Mouse (Mus musculus): ENCODE results near the gene Sumf1. TPM values are rescaled to one million over a fixed set of nuclear protein-coding genes. Genes with fewer than 3 reads are reported as not detected.

Sumf1 gene
- total and polyA plus RNA-seq, 3 experiments = 16.0 to 25.9 (median 22.8) TPM

GRCm38 (mm10) chr6:108211896-108212880, 26.8 kb upstream of the Sumf1 start:
- H3K27me3 ChIP-seq (ENCODE audit: insufficient read depth, low read length) = peaks cover 12% of the 10 kb centered on the region
- peaks cover 11% of the 10 kb centered on the region for H3K36me3 ChIP-seq (replicated peaks)
- ATAC-seq (ENCODE audit: extremely low read depth, insufficient number of reproducible peaks, low FRiP score, poor library complexity, severe bottlenecking) (0 out of 2 replicates have a peak, but pooled peaks have one; percentile 1), DNase-seq (ENCODE audit: low spot score) (no peak)
- peaks cover 18% of the 10 kb centered on the region for H3K4me1 ChIP-seq (ENCODE audit: insufficient read depth, low read depth, low read length)
- peak overlapping the region; percentile 87 for H3K4me3 ChIP-seq (ENCODE audit: low read depth, low read length)
- no peaks in the 10 kb centered on the region for H3K9me3 ChIP-seq (replicated peaks)
- TF ChIP-seq TAL1 (conservative IDR thresholded peaks at IDR 0.05; ENCODE audit: low read depth, low read length) = no peak
- TF ChIP-seq GATA2 (IDR thresholded peaks at IDR 0.05; ENCODE audit: borderline replicate concordance, low read depth, low read length) = no peak
- no peak for TF ChIP-seq POLR2AphosphoS5 (IDR thresholded peaks at IDR 0.05; ENCODE audit: insufficient replicate concordance, low read depth, low read length)

GRCm38 (mm10) chr6:108206914-108207566, 21.7 kb upstream of the Sumf1 start:
- TF ChIP-seq POLR2AphosphoS5 (IDR thresholded peaks at IDR 0.05; ENCODE audit: insufficient replicate concordance, low read depth, low read length) = no peak
- TF ChIP-seq GATA2 (IDR thresholded peaks at IDR 0.05; ENCODE audit: borderline replicate concordance, low read depth, low read length) = no peak
- no peak for TF ChIP-seq CTCF (IDR thresholded peaks at IDR 0.05; ENCODE audit: low read depth, low read length)
- TF ChIP-seq TAL1 (conservative IDR thresholded peaks at IDR 0.05; ENCODE audit: low read depth, low read length) = no peak
- no peak for TF ChIP-seq GATA1 (IDR thresholded peaks at IDR 0.05; ENCODE audit: borderline replicate concordance, low read length)
- ATAC-seq (ENCODE audit: extremely low read depth, insufficient number of reproducible peaks, low FRiP score, poor library complexity, severe bottlenecking) (no peak), DNase-seq (ENCODE audit: low spot score) (no peak)
- H3K4me3 ChIP-seq (ENCODE audit: low read depth, low read length) = no peak overlapping the region
- peaks cover 3% of the 10 kb centered on the region for H3K4me1 ChIP-seq (ENCODE audit: insufficient read depth, low read depth, low read length)
- H3K36me3 ChIP-seq (replicated peaks) = no peaks in the 10 kb centered on the region
- peaks cover 28% of the 10 kb centered on the region for H3K27me3 ChIP-seq (ENCODE audit: insufficient read depth, low read length)
- H3K9me3 ChIP-seq (replicated peaks) = no peaks in the 10 kb centered on the region

GRCm38 (mm10) chr6:108206145-108206544, 20.8 kb upstream of the Sumf1 start:
- TF ChIP-seq POLR2AphosphoS5 (IDR thresholded peaks at IDR 0.05; ENCODE audit: insufficient replicate concordance, low read depth, low read length) = no peak
- no peak for TF ChIP-seq GATA1 (IDR thresholded peaks at IDR 0.05; ENCODE audit: borderline replicate concordance, low read length)
- no peak for TF ChIP-seq GATA2 (IDR thresholded peaks at IDR 0.05; ENCODE audit: borderline replicate concordance, low read depth, low read length)
- TF ChIP-seq CTCF (IDR thresholded peaks at IDR 0.05; ENCODE audit: low read depth, low read length) = no peak
- TF ChIP-seq TAL1 (conservative IDR thresholded peaks at IDR 0.05; ENCODE audit: low read depth, low read length) = no peak
- ATAC-seq (ENCODE audit: extremely low read depth, insufficient number of reproducible peaks, low FRiP score, poor library complexity, severe bottlenecking) = no peak

GRCm38 (mm10) chr6:108204322-108204721, 18.9 kb upstream of the Sumf1 start:
- DNase-seq (ENCODE audit: low spot score) (no peak), ATAC-seq (ENCODE audit: extremely low read depth, insufficient number of reproducible peaks, low FRiP score, poor library complexity, severe bottlenecking) (no peak)
- Histone ChIP-seq H3K36me3 (replicated peaks) (no peaks in the 10 kb centered on the region), H3K27me3 (ENCODE audit: insufficient read depth, low read length) (peaks cover 37% of the 10 kb centered on the region), H3K9me3 (replicated peaks) (no peaks in the 10 kb centered on the region), H3K4me3 (ENCODE audit: low read depth, low read length) (no peak overlapping the region), H3K4me1 (ENCODE audit: insufficient read depth, low read depth, low read length) (no peaks in the 10 kb centered on the region)
- TF ChIP-seq TAL1 (conservative IDR thresholded peaks at IDR 0.05; ENCODE audit: low read depth, low read length) (no peak), GATA2 (IDR thresholded peaks at IDR 0.05; ENCODE audit: borderline replicate concordance, low read depth, low read length) (no peak), POLR2AphosphoS5 (IDR thresholded peaks at IDR 0.05; ENCODE audit: insufficient replicate concordance, low read depth, low read length) (no peak), GATA1 (IDR thresholded peaks at IDR 0.05; ENCODE audit: borderline replicate concordance, low read length) (no peak), CTCF (IDR thresholded peaks at IDR 0.05; ENCODE audit: low read depth, low read length) (no peak)

More at GRCm38 (mm10) chr6:108206145-108206544, 20.8 kb upstream of the Sumf1 start:
- Histone ChIP-seq H3K4me1 (ENCODE audit: insufficient read depth, low read depth, low read length) (no peaks in the 10 kb centered on the region), H3K9me3 (replicated peaks) (no peaks in the 10 kb centered on the region), H3K27me3 (ENCODE audit: insufficient read depth, low read length) (peaks cover 35% of the 10 kb centered on the region), H3K36me3 (replicated peaks) (no peaks in the 10 kb centered on the region), H3K4me3 (ENCODE audit: low read depth, low read length) (no peak overlapping the region)
- no peak for DNase-seq (ENCODE audit: low spot score)

GRCm38 (mm10) chr6:108198286-108198685, 12.9 kb upstream of the Sumf1 start:
- Histone ChIP-seq H3K4me3 (ENCODE audit: low read depth, low read length) (no peak overlapping the region), H3K4me1 (ENCODE audit: insufficient read depth, low read depth, low read length) (no peaks in the 10 kb centered on the region), H3K9me3 (replicated peaks) (no peaks in the 10 kb centered on the region), H3K27me3 (ENCODE audit: insufficient read depth, low read length) (peaks cover 33% of the 10 kb centered on the region), H3K36me3 (replicated peaks) (no peaks in the 10 kb centered on the region)
- TF ChIP-seq GATA2 (IDR thresholded peaks at IDR 0.05; ENCODE audit: borderline replicate concordance, low read depth, low read length) (no peak), TAL1 (conservative IDR thresholded peaks at IDR 0.05; ENCODE audit: low read depth, low read length) (no peak), CTCF (IDR thresholded peaks at IDR 0.05; ENCODE audit: low read depth, low read length) (no peak), GATA1 (IDR thresholded peaks at IDR 0.05; ENCODE audit: borderline replicate concordance, low read length) (no peak), POLR2AphosphoS5 (IDR thresholded peaks at IDR 0.05; ENCODE audit: insufficient replicate concordance, low read depth, low read length) (no peak)
- ATAC-seq (ENCODE audit: extremely low read depth, insufficient number of reproducible peaks, low FRiP score, poor library complexity, severe bottlenecking) = no peak
- DNase-seq (ENCODE audit: low spot score) = no peak

GRCm38 (mm10) chr6:108197117-108197516, 11.7 kb upstream of the Sumf1 start:
- Histone ChIP-seq H3K4me1 (ENCODE audit: insufficient read depth, low read depth, low read length) (no peaks in the 10 kb centered on the region), H3K36me3 (replicated peaks) (no peaks in the 10 kb centered on the region), H3K4me3 (ENCODE audit: low read depth, low read length) (no peak overlapping the region), H3K27me3 (ENCODE audit: insufficient read depth, low read length) (peaks cover 33% of the 10 kb centered on the region), H3K9me3 (replicated peaks) (no peaks in the 10 kb centered on the region)
- DNase-seq (ENCODE audit: low spot score) (no peak), ATAC-seq (ENCODE audit: extremely low read depth, insufficient number of reproducible peaks, low FRiP score, poor library complexity, severe bottlenecking) (no peak)
- TF ChIP-seq CTCF (IDR thresholded peaks at IDR 0.05; ENCODE audit: low read depth, low read length) (no peak), GATA2 (IDR thresholded peaks at IDR 0.05; ENCODE audit: borderline replicate concordance, low read depth, low read length) (no peak), TAL1 (conservative IDR thresholded peaks at IDR 0.05; ENCODE audit: low read depth, low read length) (no peak), GATA1 (IDR thresholded peaks at IDR 0.05; ENCODE audit: borderline replicate concordance, low read length) (no peak), POLR2AphosphoS5 (IDR thresholded peaks at IDR 0.05; ENCODE audit: insufficient replicate concordance, low read depth, low read length) (no peak)
